Mouse (Mus musculus): ENCODE results near the gene Mcoln1.

The Mcoln1 gene

DNA sequence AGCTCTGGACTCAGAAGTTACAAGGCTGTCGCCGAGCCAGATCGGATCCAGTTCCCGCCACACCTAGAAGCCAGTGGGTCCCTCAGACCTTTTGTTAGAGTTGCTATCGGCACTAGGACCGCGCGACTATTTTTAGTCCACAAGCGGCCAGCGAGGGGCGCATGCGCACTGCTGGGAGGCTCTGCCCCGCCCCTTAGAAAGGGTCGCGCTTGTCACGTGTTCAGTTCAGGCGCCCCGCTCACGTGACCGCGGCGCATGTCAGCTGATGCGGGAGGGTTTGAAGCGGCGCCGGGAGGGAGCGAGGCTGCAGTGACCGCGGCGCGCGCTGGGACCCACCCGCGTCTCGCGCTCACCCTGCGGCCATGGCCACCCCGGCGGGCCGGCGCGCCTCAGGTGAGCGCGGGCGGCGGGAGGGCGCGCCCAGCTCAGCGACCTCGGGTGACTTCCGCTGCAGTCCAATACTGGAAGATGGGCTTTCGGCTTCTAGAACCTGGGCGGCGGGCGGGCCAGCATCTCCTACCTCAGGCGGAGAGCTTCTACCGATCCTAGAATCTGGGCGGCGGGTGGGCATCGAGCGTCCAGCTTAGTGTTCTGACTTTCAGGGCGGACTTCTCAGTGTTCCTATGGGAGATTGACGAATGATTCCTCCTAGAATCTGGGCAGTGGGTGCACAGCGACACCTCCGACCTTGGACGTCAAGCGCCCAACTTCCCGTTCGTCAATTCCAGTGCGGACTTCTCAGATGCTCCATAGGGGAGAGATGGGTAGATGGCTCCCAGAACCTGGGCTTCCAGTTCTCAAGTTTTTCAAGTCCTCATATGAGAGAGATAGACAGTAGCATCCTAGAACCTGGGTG is at the start of gene Mcoln1:
Gene Mcoln1 (plus strand): TSS at position 223 of the 856 bp plus-strand sequence.
- DNase-seq, result peak; percentile 99

DNA sequence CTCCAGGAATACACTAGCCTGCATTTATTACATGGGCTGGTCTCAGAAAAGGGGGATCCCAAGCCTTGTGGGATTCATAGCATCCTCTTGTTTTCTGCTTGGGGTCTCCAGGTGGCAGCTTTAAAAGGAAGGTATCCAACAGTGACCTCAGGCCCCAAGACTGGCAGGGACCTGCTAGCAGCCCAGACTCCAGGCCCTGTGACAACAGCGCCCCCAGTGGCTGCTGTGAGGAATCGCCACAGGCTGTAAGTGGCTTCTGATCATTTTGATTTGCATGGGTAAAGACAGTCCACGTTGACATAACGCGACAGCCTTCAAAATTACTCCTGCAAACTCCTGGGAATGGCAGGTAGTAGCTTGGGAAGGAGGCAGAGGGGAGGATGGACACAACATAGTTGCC is 49.6 kb upstream of the Mcoln1 start:
- DNase-seq, result peak; percentile 72

DNA sequence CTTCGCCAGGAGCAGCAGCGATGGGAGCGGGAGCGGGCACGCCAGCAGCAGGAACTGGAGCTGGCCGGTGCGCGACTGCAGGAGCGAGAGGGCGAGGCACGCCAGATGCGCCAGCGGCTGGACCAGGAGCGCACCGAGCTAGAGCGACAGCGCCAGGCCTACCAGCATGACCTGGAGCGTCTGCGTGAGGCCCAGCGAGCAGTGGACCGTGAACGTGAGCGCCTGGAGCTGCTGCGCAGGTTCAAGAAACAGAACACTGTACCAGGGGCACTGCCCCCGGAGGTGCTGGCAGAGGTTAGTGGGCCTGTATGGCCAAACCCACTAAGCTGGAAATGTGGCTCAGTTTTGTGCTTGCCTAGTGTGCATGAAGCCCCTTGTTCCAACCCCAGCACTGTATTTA is 48.3 kb upstream of the Mcoln1 start:
- no peak for DNase-seq

DNA sequence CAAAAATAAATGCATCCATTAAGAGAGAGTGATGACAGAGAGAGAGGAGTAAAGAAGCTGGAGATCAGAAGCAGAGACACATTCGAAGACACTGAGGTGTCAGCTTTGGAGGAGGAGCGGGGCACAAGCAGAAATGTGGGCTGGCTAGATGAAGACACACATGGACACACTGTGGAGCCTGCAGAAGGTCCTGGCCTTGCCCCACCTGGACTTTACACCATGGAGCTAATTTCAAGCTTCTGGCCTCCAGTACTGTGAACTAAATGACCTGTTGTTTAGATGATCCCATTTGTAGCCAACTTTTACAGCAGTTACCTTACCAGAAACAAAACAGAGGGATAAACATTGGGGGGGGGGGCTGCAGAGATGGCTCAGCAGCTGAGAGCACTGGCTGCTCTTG is 37.0 kb upstream of the Mcoln1 start:
- no peak for DNase-seq

DNA sequence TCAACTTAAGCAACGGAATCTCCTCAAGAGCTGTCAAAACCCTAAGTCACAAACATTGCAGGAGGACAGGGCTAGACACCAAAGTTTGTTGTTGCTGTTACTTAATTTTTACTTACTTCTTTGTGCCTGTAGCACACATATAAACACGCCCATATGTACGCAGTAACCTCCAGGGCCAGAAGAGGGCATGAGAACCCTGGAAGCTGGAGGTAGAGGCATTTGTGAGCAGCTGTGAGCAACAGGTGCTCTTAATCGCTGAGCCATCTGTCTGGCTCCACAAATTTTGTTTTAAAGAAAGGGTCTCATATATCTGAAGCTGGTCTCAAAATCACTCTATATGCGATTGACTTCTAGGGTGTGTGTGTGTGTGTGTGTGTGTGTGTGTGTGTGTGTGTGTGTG is 35.9 kb upstream of the Mcoln1 start:
- DNase-seq, result peak; percentile 65

DNA sequence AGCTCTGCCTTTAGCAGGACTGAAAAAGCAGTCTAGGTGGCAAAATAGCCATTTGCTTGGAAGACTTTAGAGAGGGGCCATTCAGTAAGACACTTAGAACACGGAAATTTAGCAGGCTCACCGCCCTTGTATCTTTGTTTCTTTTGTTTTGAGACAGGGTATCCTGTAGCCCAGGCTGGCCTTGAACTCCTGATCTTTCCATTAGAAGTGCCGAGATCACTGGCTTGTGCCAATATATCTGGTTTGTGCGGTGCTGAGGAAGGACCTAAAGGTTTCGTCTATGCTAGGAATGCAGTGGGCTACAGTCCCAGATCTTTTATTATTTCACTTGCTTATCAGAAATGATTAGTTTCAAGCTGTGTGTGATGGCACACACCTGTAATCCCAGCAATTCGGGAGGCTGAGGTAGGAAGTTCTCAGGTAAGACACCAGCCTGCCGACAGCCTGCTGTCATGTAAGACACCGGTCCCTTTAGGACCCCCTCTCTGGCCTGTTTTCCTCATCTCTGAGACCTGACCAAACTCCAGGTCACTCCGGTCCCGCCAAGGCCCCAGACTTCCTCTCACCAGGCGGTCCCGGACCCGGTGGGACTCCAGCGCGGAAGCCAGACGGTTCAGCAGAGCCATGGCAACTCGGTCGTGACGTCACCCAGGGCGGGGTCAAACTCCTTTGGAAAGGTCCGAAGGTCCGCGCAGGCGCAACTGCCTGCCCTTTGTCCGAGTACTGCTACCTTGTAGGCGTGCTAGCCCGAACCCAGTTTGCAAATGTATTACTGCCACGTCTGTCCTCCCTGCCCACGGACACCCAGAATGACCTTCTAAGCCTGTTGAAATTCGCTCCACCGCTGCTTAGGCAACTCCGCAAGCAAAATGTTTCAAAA is 33.0 kb upstream of the Mcoln1 start, which contains the start of gene Pex11g:
Gene Pex11g (minus strand): TSS at position 675 of the 880 bp plus-strand sequence.
- peak; percentile 100 for DNase-seq

DNA sequence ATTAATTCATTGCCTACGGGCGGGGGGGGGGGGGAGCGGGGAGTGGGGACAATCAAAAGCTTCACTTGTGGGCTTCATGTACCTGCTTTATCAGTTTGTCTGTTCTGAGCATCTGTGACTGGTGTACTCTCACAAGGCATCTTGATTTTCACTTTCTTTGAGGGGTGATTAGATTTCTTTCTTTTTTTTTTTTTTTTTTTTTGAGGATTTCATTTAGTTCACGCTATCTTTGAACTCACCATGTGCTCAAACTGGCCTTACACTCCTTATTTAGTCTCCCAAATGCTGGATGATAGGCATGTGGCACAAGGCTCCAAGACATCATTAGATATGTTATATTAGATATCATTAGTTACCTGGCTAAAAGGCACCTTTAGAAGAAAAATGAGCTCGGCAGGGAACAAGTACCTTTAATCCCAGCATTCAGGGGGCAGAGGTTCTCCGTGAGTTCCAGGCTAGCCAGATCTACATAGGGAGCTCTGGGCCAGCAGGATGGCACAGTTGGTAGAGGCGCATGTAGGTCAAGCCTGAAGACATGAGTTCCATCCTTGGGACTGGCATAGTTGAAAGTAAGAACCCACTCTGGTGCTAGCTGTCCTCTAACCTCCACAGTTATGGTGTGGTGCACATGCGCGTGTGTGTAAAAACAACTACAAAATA is 32.2 kb upstream of the Mcoln1 start:
- DNase-seq, result no peak

DNA sequence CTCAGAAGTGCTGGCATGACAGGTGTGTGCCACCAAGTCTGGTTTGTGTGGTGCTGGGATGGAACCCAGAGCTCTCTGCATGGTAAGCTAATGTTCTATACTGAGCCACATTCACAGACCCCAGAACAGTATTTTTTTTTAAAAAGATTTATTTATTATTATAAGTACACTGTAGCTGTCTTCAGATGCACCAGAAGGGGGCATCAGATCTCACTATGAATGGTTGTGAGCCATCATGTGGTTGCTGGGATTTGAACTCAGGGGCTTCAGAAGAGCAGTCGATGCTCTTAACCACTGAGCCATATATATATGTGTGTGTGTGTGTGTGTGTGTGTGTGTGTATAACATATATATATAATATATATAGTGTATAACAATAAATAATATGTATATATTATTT is 31.4 kb upstream of the Mcoln1 start:
- DNase-seq, result no peak

DNA sequence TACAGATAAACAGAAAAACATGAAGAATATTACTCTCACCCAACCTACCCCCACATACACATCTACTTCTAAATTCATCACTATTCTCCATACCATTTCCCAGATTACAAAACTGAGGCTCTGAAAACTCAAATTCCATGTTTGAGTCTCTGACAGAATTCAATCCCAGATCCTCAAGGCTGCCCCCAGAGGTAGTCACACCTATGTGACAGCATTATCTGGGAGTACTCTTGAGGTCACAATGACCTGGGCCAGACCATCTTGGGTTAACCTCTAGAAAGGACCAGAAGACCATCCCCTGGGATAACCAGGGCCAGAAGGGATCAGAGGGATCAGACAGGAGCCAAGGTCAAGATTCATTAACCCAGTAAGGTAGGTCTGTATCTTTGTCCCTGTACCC is 29.7 kb upstream of the Mcoln1 start, which contains the start of gene Tex45:
Gene Tex45 (plus strand): TSS at position 301 of the 400 bp plus-strand sequence.
- no peak for DNase-seq

DNA sequence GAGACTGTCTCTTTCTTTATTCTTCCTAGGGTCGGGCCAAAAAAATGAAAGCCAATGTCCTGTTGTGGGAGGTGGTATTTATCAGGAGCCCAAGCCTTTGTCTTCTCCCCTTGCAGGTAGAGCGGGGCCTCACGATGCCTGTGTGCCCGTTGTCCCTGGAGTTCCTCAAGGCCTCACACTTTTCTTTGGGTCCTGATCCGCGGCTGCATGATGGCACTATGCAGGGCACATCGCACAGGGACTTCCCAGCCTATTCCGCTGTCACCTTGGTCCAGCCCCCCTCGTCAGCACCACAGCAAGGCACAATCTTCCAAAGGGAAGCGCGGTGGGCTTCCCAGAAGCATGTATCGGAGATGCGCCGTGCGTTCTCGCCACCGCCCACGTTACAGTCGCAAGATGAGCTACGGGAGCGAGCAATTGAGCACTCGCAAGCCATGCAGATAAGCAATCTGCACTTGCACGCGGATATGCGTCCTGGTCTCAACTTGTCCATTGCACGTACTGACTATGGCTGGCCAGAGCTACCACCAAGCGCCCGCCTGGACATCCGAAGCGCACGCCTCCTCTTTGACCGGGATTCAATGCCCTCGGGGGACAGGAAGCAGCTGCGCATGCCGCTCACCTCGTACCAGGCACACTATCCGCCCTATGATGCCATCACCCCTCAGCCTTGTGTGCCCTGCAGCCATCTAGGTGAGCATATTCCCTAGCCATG is 24.4 kb upstream of the Mcoln1 start:
- DNase-seq, result no peak

DNA sequence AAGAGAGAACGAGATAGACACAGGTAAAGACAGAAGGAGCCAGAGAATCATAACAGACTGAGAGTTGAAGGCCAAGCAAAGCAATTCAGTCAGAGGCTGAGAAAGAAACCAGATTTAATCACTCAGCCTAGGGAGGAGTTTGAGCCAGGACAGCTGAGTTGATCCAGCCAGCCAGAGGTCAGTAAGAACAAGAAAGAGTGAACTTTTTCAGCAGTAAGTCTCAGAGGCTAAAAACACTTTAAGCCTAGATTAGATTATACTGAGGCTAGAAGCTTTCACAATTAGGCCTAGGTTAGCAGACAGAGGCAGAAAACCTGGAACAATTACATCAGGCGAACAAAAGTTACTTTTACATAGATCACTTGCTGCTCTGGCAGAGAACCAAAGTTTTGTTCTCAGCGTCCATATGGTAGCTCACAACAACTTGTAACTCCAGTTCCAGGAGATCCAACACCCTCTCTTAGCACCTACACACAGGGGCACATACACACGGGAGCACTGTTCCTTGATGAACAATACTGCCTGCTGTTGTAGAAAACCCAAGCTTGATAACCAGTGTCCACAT is 20.0 kb upstream of the Mcoln1 start:
- peak; percentile 27 for DNase-seq

DNA sequence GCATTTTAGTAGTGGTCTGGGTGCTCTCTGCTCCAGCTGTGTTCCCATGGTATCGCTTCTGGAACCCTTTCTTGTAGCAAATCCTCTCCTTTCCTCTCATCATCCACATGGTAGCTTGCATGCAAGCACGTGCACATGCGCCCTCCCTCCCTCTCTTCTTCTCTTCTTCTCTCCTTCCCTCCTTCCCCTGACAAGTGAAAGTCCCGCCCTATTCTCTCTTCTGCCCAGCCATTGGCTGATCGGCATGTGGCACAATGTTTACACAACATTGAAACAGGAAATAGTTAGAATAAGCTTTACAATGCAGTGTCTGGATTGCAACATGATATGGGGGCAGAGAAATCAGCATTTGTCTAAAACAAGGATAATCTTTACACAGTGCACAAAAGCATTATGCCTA is 18.7 kb upstream of the Mcoln1 start:
- no peak for DNase-seq

DNA sequence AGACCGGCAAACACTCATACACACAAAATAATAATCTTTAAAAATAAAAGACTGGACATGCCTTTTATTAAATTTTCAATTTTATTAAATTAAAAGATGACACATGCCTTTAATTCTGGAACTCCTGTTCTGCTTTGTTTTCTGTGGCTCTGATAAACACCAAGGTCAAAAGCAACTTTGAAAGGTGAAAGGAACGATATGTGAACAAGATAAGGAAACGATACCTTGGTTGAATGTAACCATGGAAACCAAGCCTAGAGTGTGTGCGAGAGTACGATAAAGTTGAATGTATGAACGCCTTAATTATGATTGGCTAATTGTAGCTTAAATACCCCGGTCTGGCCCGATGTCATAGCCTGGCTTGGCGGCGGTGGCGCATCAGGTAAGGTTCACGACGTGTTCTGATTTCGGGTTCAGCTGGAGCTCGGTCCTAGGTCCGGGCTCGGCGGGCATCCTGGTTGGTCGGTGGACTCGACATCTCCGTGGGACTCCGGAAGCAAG is 18.0 kb upstream of the Mcoln1 start:
- DNase-seq, result no peak

DNA sequence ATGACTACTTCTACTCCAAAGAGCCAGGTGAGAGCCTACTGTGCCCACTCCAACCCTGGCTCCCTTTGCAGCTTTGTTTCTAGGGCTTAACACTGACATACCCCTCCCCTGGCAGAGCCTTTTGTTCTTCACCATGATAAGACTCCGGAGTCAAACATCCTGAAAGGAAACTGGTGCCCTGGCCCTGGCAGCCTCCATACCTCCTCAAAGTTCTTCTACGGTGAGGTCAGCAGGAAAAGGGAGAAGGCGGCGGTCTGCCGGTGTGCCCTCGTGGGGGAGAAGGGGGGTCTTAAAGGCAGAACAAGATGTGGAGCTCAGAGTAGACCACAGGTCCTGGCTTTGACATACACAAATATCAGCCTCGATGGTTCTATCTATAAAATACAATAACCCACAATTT is 16.7 kb upstream of the Mcoln1 start:
- DNase-seq, result no peak

DNA sequence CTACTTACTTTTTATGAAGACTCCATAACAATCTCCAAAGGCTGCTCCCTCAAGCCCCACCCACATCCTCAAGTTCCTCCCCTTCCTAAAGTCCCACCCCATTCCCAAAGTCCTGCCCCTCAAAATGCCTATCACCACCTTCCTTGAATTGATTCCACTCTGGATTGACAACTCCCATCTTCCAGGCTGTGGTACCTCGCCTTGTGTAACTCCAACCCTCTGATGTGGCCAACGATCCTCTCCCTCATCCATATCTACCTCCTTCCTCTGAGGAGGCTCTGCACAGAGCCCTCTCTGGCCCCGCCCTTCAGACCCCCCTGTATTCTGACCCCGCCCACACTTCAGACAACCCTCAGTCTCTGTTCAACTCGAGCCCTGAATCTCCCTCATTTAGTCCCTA is 15.1 kb upstream of the Mcoln1 start:
- DNase-seq, result no peak

DNA sequence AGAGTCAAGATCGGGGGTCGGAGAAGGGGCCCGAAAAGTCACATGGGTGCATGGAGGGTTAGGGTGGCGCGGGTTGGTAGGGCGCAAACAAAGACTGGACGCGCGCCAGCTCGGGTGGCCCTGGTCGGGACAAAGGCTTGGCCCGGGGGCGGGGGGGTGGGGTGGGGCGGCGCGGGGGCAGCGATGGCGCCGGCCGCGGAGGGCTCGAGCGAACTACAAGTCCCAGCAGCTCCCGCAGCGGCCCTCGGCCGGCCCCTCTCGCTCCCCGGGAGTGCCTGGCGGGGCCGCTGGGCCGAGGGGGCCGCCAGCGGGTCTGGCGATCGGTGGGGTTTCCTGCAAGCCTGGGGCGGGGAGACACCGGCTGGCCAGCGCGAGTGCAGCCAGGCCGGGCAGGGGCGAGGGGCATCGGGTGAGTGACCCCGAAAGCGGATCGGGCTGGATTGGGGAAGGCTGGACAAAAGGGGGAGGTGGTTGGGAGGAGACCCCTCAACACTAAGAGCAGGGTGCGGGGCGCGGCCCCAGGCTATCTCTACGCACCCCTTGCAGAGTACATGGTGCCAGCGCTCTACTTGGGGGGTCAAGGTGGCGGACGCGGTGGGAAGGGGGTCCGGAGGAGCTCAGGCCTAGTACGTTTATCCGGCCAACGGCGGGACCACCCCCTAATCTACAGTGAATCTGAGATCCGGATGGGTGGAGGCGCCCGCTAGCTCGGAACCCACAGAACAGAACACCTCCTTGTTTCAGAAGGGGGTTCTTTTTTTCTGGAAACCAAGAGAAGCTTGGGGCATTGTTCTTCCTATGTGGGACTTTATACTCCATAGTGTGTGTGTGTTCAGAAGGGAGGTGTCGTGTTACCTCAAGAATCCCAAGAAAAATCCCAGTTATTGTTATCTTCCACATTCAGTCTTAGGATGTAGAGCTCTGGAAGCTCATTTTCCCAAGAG is 7.1 kb upstream of the Mcoln1 start, which contains the start of gene Zfp358:
Gene Zfp358 (plus strand): TSS at position 238 of the 944 bp plus-strand sequence.
- DNase-seq, result peak; percentile 89

DNA sequence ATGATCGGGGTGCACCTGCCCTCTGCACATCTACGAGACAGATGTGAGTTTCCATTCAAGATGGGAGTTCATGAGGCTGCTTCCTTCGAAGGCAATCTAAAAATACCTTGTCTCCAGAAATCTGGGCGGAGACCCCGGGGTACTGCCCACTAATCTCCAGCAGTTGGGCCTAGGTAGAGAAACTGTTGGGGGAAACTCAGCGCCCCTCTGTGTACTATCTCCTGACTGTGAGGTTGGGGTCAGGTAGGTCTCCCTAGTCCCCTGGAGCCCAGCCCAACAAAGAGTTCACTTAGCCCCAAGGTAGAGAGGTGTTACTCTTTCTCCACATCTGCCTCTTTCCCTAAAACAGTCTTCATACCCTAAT is 6.4 kb upstream of the Mcoln1 start:
- no peak for DNase-seq

DNA sequence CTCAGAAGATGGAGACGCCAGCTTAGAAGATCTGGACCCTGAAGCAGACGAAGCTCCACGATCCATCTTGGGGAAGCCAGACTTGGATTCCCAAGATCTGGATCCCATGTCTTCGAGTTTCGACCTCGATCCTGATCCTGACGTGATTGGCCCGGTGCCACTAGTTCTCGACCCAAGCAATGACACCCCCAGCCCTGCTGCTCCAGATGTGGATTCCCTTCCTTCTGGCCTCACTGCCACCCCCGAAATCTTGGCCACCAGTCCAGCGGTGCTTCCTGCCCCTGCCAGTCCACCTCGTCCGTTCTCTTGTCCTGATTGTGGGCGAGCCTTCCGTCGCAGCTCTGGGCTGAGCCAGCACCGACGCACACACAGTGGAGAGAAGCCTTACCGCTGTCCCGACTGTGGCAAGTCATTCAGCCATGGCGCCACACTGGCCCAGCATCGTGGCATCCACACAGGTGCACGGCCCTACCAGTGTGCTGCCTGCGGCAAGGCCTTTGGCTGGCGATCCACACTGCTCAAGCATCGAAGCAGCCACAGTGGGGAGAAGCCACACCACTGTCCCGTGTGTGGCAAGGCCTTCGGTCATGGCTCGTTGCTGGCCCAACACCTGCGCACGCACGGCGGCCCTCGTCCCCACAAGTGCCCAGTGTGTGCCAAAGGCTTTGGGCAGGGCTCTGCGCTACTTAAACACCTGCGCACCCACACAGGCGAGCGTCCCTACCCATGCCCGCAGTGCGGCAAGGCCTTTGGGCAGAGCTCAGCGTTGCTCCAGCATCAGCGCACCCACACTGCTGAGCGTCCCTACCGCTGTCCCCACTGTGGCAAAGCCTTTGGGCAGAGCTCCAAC is 4.5 kb upstream of the Mcoln1 start:
- DNase-seq, result peak; percentile 21

DNA sequence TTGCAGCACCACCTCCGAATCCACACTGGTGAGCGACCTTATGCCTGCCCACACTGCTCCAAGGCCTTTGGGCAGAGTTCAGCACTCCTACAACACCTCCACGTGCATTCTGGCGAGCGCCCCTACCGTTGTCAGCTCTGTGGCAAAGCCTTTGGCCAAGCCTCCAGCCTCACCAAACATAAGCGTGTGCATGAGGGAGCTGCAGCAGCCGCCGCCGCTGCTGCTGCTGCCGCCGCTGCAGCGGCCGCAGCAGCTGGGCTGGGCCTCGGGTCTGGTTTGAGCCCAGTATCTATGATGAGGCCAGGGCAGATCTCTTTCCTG is 3.9 kb upstream of the Mcoln1 start:
- no peak for DNase-seq

DNA sequence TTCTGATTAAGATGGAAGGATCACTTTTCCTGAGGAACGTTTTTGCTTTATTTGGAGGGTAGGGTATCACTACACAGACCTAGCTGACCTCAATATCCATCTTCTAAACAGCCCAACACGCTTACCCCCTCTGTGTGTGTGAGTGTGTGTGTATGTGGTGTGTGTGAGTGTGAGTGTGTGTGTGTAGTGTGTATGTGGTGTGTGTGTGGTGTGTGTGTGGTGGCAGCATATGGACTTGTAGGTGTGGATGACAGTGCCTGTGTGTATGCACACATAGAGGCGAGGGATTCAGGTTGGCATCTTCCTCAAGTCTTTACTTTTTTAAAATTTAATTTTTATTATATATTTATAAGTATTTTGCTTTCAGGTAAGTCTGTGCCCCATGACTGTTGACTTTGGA is 1.7 kb upstream of the Mcoln1 start:
- no peak for DNase-seq

Measured in kidney, postnatal 10 days (tissue).